Mouse (Mus musculus): ENCODE data around the gene Pdcd2l. TPM values are rescaled to one million over a fixed set of nuclear protein-coding genes. Genes with fewer than 3 reads are reported as not detected.

Pdcd2l gene
- polyA plus RNA-seq, 1 experiment from 2014 or later, result 53.6 TPM

DNA sequence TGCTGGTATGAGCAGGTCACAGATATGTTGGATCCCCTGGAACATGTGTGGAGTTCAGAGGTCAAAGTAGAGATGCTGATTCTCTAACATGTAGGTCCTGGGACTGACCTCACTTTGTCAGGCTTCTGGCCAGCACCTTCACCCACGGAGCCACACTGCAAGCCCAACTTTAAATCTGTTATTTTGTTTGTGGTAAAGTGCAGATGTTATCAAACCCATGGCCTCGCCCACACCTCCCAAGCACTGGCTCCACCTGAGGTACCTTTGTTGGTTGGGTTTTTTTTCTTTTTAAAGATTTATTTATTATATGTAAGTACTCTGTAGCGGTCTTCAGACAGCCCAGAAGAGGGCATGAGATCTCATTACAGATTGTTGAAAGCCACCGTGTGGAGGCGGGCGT is 57.0 kb downstream of the Pdcd2l start:
- 86% methylated on average over 6 of the region's 6 CpGs for WGBS
- no peak; the same call in 1 of the 2 replicates for ATAC-seq (ENCODE audit: insufficient read depth, low FRiP score)
- peaks cover 42% of the 10 kb centered on the region for H3K36me3 ChIP-seq (ENCODE audit: control insufficient read depth, insufficient read depth, low read length)

More for the DNA sequence above, 57.0 kb downstream of the Pdcd2l start:
- H3K9me3 ChIP-seq (replicated peaks; ENCODE audit: control insufficient read depth, low read length), result no peaks in the 10 kb centered on the region
- no peak overlapping the region for H3K4me3 ChIP-seq (replicated peaks; ENCODE audit: low read length)
- no peaks in the 10 kb centered on the region for H3K27me3 ChIP-seq (ENCODE audit: control insufficient read depth, insufficient read depth, low read length)
- H3K27ac ChIP-seq (ENCODE audit: low read length), result no peak overlapping the region
- H3K4me2 ChIP-seq (ENCODE audit: low read depth, low read length), result no peak overlapping the region
- no peak overlapping the region for H3K9ac ChIP-seq (ENCODE audit: low read length)
- H3K4me1 ChIP-seq (ENCODE audit: control insufficient read depth, insufficient read depth, low read length), result no peaks in the 10 kb centered on the region

Other genes with a start within 250 kb of the Pdcd2l start
- not detected in 2 replicates for gene Scgb2b27, start 182.7 kb downstream of the Pdcd2l start, polyA plus RNA-seq (2015; fragmentation: Nextera tagmentation; extraction: Ambion mirVana)
- gene Scgb1b27, start 175.2 kb downstream of the Pdcd2l start, polyA plus RNA-seq (2015; fragmentation: Nextera tagmentation; extraction: Ambion mirVana), result not detected in 2 replicates
- gene Scgb1b30, start 101.2 kb downstream of the Pdcd2l start, polyA plus RNA-seq (2015; fragmentation: Nextera tagmentation; extraction: Ambion mirVana), result not detected in 2 replicates
- 4.2 and 4.3 TPM in 2 replicates for gene Wtip, start 63.4 kb downstream of the Pdcd2l start, polyA plus RNA-seq (2015; fragmentation: Nextera tagmentation; extraction: Ambion mirVana)
- gene Uba2, start 27.1 kb downstream of the Pdcd2l start, polyA plus RNA-seq (2015; fragmentation: Nextera tagmentation; extraction: Ambion mirVana), result 161 and 165 TPM in 2 replicates
- 347 and 352 TPM in 2 replicates for gene Gpi1, start 33.7 kb upstream of the Pdcd2l start, polyA plus RNA-seq (2015; fragmentation: Nextera tagmentation; extraction: Ambion mirVana)
- not detected in 2 replicates for gene Gm6096, start 54.4 kb upstream of the Pdcd2l start, polyA plus RNA-seq (2015; fragmentation: Nextera tagmentation; extraction: Ambion mirVana)
- gene 4931406P16Rik, start 116.9 kb upstream of the Pdcd2l start, polyA plus RNA-seq (2015; fragmentation: Nextera tagmentation; extraction: Ambion mirVana), result 30.4 and 32.8 TPM in 2 replicates
- gene Lsm14a, start 196.7 kb upstream of the Pdcd2l start, polyA plus RNA-seq (2015; fragmentation: Nextera tagmentation; extraction: Ambion mirVana), result 69.1 and 76.1 TPM in 2 replicates